Mouse (Mus musculus) embryonic facial prominence, embryonic 11.5 days (tissue): ENCODE measurements around the gene Borcs5. TPM values are rescaled to one million over a fixed set of nuclear protein-coding genes. Genes with fewer than 3 reads are reported as not detected.
A peak's percentile ranks its signal among the peaks of the same experiment; 100 is the strongest.

Experiments used
- ATAC-seq: fragments of 200-750 bp; cut with Nextera tagmentation; replicated peaks from 2 replicates; pipeline ENCODE4 v1.8.0; 2017; ENCODE audit warnings: low read depth; ENCODE audit not compliant: insufficient number of reproducible peaks, low FRiP score, low TSS enrichment
- DNase-seq: peaks from one replicate; pipeline ENCODE4 v3.0.0-alpha.2; 2015; ENCODE audit warnings: low spot score
- H3K27ac ChIP-seq: fragments of 300-500 bp; sonication (generic); replicated peaks from 2 replicates; pipeline ENCODE4 v1.5.1; 2014; ENCODE audit warnings: mild to moderate bottlenecking, low read depth, low read length, control low read depth
- H3K27me3 ChIP-seq: fragments of 300-500 bp; sonication (generic); 2 replicates; pipeline ENCODE4 v1.6.1; 2014; ENCODE audit warnings: mild to moderate bottlenecking, low read length, moderate library complexity, mixed read lengths; ENCODE audit not compliant: control insufficient read depth, insufficient read depth
- H3K36me3 ChIP-seq: fragments of 300-500 bp; sonication (generic); replicated peaks from 2 replicates; pipeline ENCODE4 v1.6.1; 2014; ENCODE audit warnings: low read depth, mild to moderate bottlenecking, low read length, moderate library complexity, mixed read lengths; ENCODE audit not compliant: control insufficient read depth, insufficient read depth
- H3K4me1 ChIP-seq: fragments of 300-500 bp; sonication (generic); 2 replicates; pipeline ENCODE4 v1.6.1; 2014; ENCODE audit warnings: low read length, mixed read lengths; ENCODE audit not compliant: control insufficient read depth, insufficient read depth
- H3K4me2 ChIP-seq: fragments of 300-500 bp; sonication (generic); 2 replicates; pipeline ENCODE4 v1.6.1; 2014; ENCODE audit warnings: low read depth, mild to moderate bottlenecking, control low read depth, low read length, moderate library complexity
- H3K4me3 ChIP-seq: fragments of 300-500 bp; sonication (generic); 2 replicates; pipeline ENCODE4 v1.5.1; 2014; ENCODE audit warnings: low read depth, low read length, control low read depth
- H3K9ac ChIP-seq: fragments of 300-500 bp; sonication (generic); replicated peaks from 2 replicates; pipeline ENCODE4 v1.6.1; 2014; ENCODE audit warnings: mild to moderate bottlenecking, control low read depth, low read length
- H3K9me3 ChIP-seq: fragments of 300-500 bp; sonication (generic); replicated peaks from 2 replicates; pipeline ENCODE4 v1.6.1; 2016; ENCODE audit warnings: mild to moderate bottlenecking, low read length, inconsistent platforms, mixed read lengths; ENCODE audit not compliant: control insufficient read depth
- WGBS: fragments of 180-500 bp; shearing (Covaris S2); extraction: QIAGEN DNeasy Blood & Tissue Kit; methylation state at CpG from one replicate; pipeline ENCODE4 v1.1.7; 2014; 5-methylcytosine and 5-hydroxymethylcytosine counted together
- polyA plus RNA-seq: library from polyadenylated mRNA; unstranded; fragments of >200 nt; fragmentation: Nextera tagmentation; extraction: Ambion mirVana; gene quantifications from 2 replicates; pipeline ENCODE4 v1.2.1, GENCODE M21; 2014

The Borcs5 gene
- 19.6 and 20.9 TPM in 2 replicates for polyA plus RNA-seq

DNA sequence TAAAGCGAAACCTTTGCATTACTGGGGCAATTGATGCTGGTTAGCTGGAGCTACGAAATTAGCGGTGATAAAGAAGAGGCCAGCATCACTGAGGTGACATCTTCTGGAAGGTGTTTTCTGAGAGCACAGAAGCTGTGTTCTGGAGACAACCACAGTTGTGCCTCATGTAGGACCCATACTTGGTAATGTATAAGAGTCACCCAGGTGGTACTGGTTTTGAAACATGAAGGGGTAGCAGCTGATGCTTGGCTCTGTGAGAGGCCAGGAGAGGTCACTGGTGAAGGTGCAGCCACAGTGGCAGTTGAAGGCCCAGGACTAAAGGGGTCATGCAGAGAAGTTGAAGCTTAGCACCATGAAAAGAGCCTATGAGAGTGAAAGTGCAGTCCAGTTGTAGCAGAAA, at the start of gene Borcs5:
Gene Borcs5, plus strand, starts transcription at position 301 of the 400 bp plus-strand sequence.
- 94% methylated on average over 3 of the region's 3 CpGs for WGBS
- no peak for ATAC-seq
- Histone ChIP-seq H3K4me2 (no peak within 1 kb of the TSS), H3K9me3 (no peaks in the 10 kb centered on the region), H3K36me3 (no peaks in the 10 kb centered on the region), H3K27me3 (no peaks in the 10 kb centered on the region), H3K9ac (no peak within 1 kb of the TSS), H3K4me1 (no peaks in the 10 kb centered on the region; the same call in 1 of the 2 replicates), H3K27ac (no peak within 1 kb of the TSS), H3K4me3 (no peak within 1 kb of the TSS)
- DNase-seq, result no peak

DNA sequence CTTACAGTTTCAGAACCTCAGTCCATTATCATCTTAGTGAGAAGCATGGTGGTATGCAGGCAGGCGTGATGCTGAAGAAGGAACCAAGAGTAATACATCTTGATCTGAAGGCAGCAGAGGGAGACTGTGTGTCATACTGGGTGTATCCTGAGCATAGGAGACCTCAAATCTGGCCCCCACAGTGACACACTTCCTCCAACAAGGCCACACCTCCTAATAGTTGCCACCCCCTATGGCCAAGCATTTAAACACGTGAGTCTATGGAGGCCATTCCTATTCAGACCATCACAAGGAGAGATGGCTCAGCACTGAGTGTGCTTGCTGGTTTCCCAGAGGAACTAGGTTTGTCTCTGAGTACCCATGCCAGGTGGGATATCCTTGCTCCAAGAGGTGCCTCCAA, 47.7 kb upstream of the Borcs5 start:
- no peak for ATAC-seq
- no peak for DNase-seq
- Histone ChIP-seq H3K27me3 (no peaks in the 10 kb centered on the region), H3K4me2 (no peak overlapping the region), H3K4me1 (no peaks in the 10 kb centered on the region), H3K9ac (no peak overlapping the region), H3K4me3 (no peak overlapping the region), H3K36me3 (no peaks in the 10 kb centered on the region), H3K27ac (no peak overlapping the region), H3K9me3 (no peaks in the 10 kb centered on the region)
- WGBS, result 81% methylated on average over 2 of the region's 2 CpGs

GRCm38 (mm10) chr6:134594569-134595442, 44.5 kb upstream of the Borcs5 start:
- no peaks in the 10 kb centered on the region for H3K9me3 ChIP-seq
- no peaks in the 10 kb centered on the region for H3K36me3 ChIP-seq
- no peak for ATAC-seq
- no peak overlapping the region for H3K4me2 ChIP-seq
- H3K27me3 ChIP-seq, result no peaks in the 10 kb centered on the region
- no peak for DNase-seq
- H3K9ac ChIP-seq, result no peak overlapping the region
- no peak overlapping the region for H3K4me3 ChIP-seq
- 72% methylated on average over 20 of the region's 21 CpGs for WGBS
- H3K4me1 ChIP-seq, result no peaks in the 10 kb centered on the region
- no peak overlapping the region for H3K27ac ChIP-seq

DNA sequence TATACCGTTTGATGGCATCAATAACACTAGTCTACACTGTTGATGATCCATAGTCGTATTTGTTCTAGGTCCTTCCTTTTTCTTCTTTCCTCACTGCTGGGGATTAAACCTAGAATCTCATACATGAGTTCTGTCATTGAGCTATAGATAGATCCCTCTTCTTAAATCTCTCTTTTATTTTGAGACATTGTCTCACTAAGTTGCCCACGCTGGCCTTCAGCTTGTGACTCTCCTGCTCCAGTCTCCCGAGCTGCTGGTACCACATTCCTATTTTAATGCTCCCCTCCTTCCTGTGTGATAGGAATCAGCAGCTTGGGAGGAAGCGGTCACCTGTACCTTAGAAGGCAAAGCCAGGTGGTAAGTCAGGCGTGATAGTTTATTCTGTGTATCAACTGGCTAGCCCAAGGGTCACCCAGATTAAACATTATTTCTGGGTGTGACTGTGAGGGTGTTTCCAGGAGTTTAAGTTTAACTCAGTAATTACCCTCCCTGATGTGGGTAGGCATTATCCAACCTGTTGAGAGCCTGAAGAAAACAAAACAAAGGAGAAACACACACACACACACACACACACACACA, 41.6 kb upstream of the Borcs5 start:
- DNase-seq, result no peak
- Histone ChIP-seq H3K27ac (no peak overlapping the region), H3K9me3 (no peaks in the 10 kb centered on the region), H3K4me1 (no peaks in the 10 kb centered on the region), H3K4me3 (no peak overlapping the region), H3K4me2 (no peak overlapping the region), H3K36me3 (no peaks in the 10 kb centered on the region), H3K27me3 (no peaks in the 10 kb centered on the region), H3K9ac (no peak overlapping the region)
- WGBS, result 86% methylated on average over 6 of the region's 6 CpGs
- ATAC-seq, result no peak

- Histone ChIP-seq H3K36me3 (no peaks in the 10 kb centered on the region), H3K4me1 (no peaks in the 10 kb centered on the region), H3K27ac (no peak overlapping the region), H3K4me2 (no peak overlapping the region), H3K4me3 (no peak overlapping the region), H3K27me3 (no peaks in the 10 kb centered on the region), H3K9ac (no peak overlapping the region), H3K9me3 (no peaks in the 10 kb centered on the region)
- DNase-seq (no peak), ATAC-seq (no peak)
- WGBS, result 83% methylated on average over 1 of the region's 1 CpGs
Measured at GRCm38 (mm10) chr6:134599239-134599638, 40.1 kb upstream of the Borcs5 start.

GRCm38 (mm10) chr6:134601130-134601529, 38.2 kb upstream of the Borcs5 start:
- H3K27ac ChIP-seq, result no peak overlapping the region
- 56% methylated on average over 7 of the region's 7 CpGs for WGBS

DNA sequence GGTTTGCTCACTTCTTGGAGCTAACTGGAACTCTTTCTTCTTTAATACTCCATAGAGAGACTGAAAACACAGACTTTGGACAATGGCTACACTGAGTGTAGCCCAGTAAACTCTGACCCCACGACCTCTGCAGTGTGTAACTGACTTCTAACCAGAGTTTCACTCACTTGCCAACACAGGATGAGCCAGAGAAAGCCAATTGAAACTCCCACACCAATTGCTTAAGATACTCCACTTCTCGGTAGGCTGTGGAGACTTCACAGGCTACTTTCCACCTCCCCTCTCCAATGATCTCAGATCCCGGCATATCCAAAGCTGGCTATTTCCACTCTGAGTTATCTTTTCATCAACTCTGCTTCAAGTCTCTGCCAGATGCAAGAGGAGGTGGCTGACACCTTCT, 37.5 kb upstream of the Borcs5 start:
- no peaks in the 10 kb centered on the region for H3K36me3 ChIP-seq
- WGBS, result 33% methylated on average over 3 of the region's 3 CpGs
- no peak overlapping the region for H3K4me2 ChIP-seq
- H3K27me3 ChIP-seq, result no peaks in the 10 kb centered on the region
- DNase-seq (no peak), ATAC-seq (no peak)
- H3K9me3 ChIP-seq, result no peaks in the 10 kb centered on the region
- H3K4me1 ChIP-seq, result no peaks in the 10 kb centered on the region
- H3K4me3 ChIP-seq, result no peak overlapping the region
- H3K27ac ChIP-seq, result peak overlapping the region; percentile 10; the same call in 1 of the 2 replicates
- no peak overlapping the region for H3K9ac ChIP-seq

More at GRCm38 (mm10) chr6:134601130-134601529, 38.2 kb upstream of the Borcs5 start:
- no peak for ATAC-seq
- Histone ChIP-seq H3K36me3 (no peaks in the 10 kb centered on the region), H3K4me3 (no peak overlapping the region), H3K4me1 (no peaks in the 10 kb centered on the region), H3K9me3 (no peaks in the 10 kb centered on the region), H3K27me3 (no peaks in the 10 kb centered on the region), H3K9ac (no peak overlapping the region), H3K4me2 (no peak overlapping the region)
- DNase-seq, result no peak
